Mouse (Mus musculus): ENCODE data around the gene Ctsg.
"Not testable (repeated sequence)": the region's sequence is repeated elsewhere in the genome, so short reads cannot be mapped to it uniquely, and the experiment has no call there.

Gene Ctsg

DNA sequence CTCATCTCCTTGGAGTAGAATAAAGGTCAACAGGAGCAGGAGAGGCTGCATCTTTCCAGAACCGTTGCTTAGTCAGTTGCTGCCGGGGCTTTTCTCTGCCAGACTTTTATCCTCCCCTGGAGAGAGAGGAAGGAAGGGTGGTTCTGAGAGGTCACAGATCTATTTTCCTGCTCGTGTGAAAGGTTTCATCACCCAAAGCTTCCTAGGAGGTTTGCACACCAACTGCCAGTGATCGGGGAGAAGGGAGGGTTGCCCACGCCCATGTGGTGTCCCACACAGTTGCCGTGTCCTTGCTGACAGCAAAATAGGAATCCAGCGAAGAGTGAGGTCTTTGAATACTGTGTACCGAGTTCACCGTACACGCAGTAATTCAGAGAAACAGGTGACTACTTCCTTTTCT is at the start of gene Ctsg:
TSS of gene Ctsg (minus strand) at position 189 of the 400 bp plus-strand sequence.
- no peak for DNase-seq

GRCm38 (mm10) chr14:56133675-56134074 is 31.3 kb upstream of the Ctsg start:
- not testable (repeated sequence) for DNase-seq

GRCm38 (mm10) chr14:56132508-56132907 is 30.1 kb upstream of the Ctsg start, which contains the start of gene Gzmd:
TSS of gene Gzmd (minus strand) at chr14:56132608.
- not testable (repeated sequence) for DNase-seq

DNA sequence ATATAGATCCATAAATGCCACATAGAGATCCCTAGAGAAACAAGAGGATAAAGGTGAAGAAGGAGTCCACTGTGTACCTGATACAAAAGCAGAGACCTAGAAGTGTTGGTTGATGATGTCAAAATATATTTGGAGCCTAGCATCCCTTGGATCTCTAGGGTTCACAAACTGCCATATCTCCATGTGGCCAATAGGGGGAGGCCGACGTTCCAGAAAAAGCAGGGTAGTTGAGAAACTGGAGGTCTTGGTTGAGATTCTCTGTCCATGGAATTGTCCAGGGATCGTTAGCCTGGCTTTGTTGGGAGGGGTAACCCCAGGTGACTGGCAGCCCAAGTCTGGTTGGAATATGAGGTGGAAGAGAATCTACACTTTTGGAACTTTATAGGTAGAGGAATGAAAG is 26.0 kb upstream of the Ctsg start:
- no peak for DNase-seq

GRCm38 (mm10) chr14:56123516-56123915 is 21.1 kb upstream of the Ctsg start:
- no peak for DNase-seq

GRCm38 (mm10) chr14:56120525-56120924 is 18.2 kb upstream of the Ctsg start, which contains the start of gene Gzme:
TSS of gene Gzme (minus strand) at chr14:56120625.
- no peak for DNase-seq

DNA sequence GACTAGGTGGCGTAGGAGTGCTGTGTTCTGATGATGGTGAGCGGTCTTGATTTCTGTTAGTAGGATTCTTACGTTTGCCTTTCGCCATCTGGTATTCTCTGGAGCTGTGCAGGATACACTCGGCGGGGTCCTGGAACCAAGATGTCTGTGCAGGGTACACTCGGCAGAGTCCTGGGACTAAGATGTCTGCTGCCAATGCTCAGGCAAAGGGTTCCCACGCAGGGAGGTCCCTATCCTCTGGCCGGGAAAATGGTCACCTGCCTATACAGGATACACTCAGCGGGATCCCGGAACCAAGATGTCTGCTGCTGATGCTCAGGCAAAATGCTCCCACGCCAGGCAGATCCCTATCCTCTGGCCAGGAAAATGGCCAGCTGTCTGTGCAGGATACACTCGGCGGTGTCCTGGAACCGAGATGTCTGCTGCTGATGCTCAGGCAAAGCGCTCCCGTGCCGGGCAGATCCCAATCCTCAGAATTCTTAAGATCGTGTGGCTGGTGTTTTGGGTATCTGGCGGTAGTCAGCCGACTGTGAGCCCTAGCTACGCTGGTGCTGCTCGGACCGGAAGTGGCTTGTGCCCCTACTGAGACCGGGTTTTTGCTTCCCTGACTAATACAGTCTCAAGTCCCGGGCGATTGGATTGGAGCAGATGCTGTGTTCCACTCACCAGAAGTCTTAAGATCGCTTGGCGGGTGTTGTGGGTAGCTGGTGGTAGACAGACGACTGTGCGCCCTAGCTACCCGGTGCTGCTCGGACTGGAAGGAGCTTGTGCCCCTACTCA is 13.3 kb upstream of the Ctsg start:
- DNase-seq: not testable (repeated sequence)

- no peak for DNase-seq
Observed at GRCm38 (mm10) chr14:56105447-56106180, 3.2 kb upstream of the Ctsg start.

DNA sequence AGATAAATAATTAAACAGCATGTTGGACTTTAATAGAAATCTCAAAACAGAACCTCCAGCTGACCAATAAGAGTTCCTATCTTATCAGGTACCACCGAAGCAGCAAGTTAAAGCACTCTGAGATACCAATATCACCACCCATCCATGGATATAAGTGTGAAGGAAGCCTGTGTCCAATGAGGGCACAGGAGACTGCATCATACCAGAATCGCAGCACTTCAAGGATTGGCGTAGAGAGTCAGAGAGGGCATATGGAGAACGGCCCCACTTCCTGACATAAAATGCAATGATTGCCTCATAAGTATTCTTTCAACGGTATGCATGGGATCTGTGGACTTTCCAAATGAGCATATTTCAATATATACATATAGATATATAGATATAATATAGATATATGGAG is 2.6 kb upstream of the Ctsg start:
- no peak for DNase-seq

DNA sequence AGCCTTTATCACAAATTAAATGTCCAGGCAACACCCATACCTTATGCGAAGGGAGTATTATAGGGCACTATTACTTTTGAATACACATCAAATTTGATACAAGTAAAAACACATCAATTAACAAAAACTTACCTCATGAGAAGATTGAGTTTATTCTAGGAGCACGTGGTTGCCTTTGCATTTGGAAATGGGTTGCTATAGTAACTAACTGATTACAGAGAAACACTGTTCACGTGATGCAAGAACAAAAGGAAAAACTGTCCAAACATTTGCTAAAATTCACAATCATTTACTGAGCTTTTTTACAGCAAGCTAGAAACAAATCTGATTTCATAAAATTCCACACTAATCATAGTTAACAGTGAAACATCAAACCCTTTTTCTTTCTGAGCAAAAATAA is 1.1 kb upstream of the Ctsg start:
- no peak for DNase-seq

DNA sequence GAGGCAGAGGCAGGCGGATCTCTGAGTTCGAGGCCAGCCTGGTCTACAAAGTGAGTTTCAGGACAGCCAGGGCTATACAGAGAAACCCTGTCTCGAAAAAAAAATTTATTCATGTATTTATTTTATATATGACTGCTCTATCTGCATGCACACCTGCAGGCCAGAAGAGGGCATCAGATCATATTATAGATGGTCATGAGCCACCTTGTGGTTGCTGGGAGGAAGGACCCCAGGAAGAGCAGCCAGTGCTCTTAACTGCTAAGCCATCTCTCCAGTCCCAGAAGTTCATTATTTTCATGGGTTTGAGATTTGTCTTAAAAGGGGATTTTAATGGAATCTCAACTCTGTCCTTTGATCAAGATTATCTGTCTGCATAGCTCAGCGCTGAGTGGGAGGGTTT is 3.4 kb downstream of the Ctsg start:
- DNase-seq: no peak

- no peak for DNase-seq
Observed at GRCm38 (mm10) chr14:56097597-56097996, 4.8 kb downstream of the Ctsg start.

DNA sequence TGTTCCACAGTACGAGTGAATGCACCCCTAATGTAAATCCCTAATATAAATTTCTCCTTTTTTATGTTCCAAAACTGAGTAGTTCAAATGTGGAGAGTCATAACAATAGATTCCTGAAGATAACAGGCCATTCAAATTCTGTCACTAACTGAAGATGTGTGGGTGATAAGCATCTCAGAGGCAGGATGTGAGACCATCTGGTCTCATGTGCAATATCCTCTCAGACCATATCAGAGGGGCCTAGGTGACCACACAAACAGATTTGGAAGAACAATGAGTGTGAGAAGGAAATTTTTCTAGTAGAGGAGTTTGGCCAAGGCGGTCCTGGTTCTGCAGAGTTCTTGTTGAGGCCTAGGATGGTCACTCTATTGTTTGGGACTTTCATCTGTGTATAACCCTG is 9.0 kb downstream of the Ctsg start:
- DNase-seq: no peak

- no peak for DNase-seq
Observed at GRCm38 (mm10) chr14:56086711-56087110, 15.7 kb downstream of the Ctsg start.

DNA sequence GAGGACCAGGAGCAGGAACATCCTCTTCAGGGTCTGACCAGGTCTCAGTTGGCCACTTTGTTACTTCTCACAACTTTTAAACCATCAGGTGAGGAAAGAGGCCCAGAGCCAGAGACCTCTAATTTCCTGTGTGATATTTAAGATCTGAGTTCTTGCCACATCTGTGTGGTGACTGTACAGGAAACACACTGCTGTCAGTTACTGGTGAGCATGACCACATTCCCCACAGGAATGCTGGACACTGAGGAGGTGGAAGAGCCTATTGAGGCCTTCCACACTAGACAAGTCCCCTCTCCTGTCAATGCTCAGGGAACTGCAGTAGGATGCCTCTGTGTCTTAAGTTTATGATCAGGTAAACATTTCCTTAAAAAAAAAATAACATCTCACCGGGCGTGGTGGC is 17.2 kb downstream of the Ctsg start, which contains the start of gene Mcpt8:
TSS of gene Mcpt8 (minus strand) at position 107 of the 400 bp plus-strand sequence.
- no peak for DNase-seq

DNA sequence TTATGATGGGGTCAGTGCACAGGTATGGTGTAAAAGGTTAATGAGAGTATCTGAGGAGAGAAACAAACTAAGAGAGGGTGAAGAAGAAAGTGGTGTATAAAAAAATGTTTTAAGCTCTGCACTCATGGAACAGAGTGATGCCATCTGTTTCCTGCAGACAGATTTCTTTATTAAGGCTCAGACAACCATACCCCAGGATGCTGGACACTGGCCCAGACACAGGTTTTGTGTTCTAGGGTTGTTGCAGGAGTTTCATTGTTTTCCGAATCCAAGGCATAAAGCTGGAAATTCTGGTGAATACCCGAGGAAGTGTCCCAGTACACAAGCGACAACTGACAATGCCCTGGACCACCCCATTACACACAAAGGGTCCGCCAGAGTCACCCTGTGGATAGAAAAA is 20.4 kb downstream of the Ctsg start:
- no peak for DNase-seq

- DNase-seq: not testable (repeated sequence)
Observed at GRCm38 (mm10) chr14:56062213-56062612, 40.2 kb downstream of the Ctsg start, which contains the start of gene Mcpt4. TSS of gene Mcpt4 (minus strand) at chr14:56062313.

GRCm38 (mm10) chr14:56057722-56058121 is 44.7 kb downstream of the Ctsg start:
- DNase-seq: no peak

DNA sequence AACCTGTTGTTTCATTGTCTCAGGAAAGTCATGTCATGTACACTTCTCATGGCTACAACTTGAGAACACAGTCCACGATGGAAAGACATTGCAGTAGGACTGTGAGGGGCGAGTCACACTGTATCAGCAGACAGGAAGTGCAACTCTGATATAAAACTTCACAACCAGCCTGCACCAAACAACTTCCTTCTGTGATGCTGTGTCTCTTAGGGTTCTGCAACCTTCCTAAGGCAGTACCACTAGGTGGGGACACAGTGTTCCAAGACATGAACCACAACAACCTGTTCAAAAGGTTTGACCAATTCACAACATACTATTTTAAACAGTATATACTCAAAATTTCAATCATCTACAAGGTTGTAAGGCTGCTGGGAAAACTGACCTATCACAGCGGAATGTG is 47.0 kb downstream of the Ctsg start:
- no peak for DNase-seq
